Mouse (Mus musculus): Measurements from ENCODE around the gene Rfk. TPM values are rescaled to one million over a fixed set of nuclear protein-coding genes. Genes with fewer than 3 reads are reported as not detected.

The Rfk gene
- polyA plus RNA-seq (2012; fragmentation: generic; extraction: Trizol): 10 to 100 TPM in 1 of 2 experiments, 1 to 10 TPM in 1; 5.3 to 31.2 TPM

DNA sequence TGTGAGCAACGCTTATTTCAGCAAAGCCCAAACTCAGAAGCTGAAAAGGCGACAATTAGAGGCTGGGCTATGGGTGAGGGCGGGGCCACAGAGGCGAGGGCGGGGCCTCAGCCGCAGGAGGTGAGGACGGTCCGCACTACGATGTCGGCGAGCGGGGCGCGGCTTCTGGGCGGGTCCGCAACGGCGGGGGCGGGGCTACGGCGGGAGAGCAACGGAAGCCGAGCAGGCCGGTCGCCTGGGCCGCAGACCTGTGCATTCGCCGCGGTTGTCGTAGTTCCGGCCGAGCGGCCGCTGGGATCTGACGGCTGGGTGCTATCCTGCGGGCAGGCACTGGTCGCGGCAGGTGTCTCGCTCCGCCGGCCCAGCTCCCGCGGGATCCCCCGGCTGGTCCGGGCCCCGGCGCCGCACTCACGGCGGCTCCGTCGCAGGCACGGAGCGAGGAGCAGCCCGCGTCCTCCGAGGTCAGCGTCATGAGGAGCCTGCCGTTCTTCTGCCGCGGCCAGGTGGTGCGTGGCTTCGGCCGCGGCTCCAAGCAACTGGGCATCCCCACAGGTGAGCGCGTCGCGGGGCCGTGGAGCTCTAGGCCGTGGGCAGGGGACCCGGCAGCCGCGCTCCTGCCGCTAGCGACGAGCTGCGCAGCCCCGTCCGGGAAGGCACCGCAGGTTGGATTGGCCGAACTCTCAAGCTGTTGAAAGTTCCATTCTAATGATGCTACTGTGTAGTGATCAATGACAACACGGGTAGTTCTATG, at the start of gene Rfk:
Gene Rfk (plus strand): TSS at position 203 of the 751 bp plus-strand sequence.

DNA sequence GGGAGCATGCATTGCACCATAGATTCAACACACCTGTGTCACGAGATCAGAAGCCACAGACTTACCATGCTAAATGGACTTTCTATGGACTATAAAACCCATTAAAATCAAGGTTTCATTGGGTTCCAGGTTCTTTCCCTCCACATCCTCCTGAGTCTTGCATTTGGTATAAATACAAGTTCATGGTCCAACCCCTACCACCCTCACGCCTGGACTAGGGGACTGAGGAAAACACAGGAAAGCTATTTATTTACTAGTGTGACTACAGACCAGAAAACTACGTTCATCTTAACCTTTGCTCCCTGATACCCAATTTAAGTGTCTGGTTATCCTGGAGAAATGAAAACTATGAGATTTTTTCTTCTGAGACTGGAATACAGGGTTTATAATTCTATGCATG, 21.1 kb upstream of the Rfk start, which contains the start of gene Gcnt1:
Gene Gcnt1 (minus strand): TSS at position 144 of the 400 bp plus-strand sequence.

Other genes with a start within 250 kb of the Rfk start
- gene Gcnt1, start 21.2 kb upstream of the Rfk start, polyA plus RNA-seq (2012; fragmentation: generic; extraction: Trizol): under 1 TPM in 1 of 2 experiments, not detected in 1; 0.45 TPM